Mouse (Mus musculus): ENCODE measurements at regions not wholly inside any gene's neighbourhood (a gene's known extent, or its start where the extent isn't known, plus 50 kb on each side); places are given as distances from the start of the nearest gene placed in this dataset.

GRCm38 (mm10) chr17:78078381-78078780 lies 121.7 kb upstream of the Crim1 start:
- Histone ChIP-seq H3K4me1 (ENCODE audit: control insufficient read depth in 2 of 2, insufficient read depth in 2 of 2, low read length in 2 of 2, poor library complexity in 1 of 2) (no peaks in the 10 kb centered on the region), H3K9me3 (ENCODE audit: control insufficient read depth, insufficient read depth, low read depth, low read length) (no peaks in the 10 kb centered on the region), H3K9ac (ENCODE audit: insufficient read depth, low read depth, low read length, poor library complexity, severe bottlenecking) (no peak overlapping the region), H3K36me3 (ENCODE audit: control insufficient read depth, insufficient read depth, low read length, poor library complexity, severe bottlenecking) (no peaks in the 10 kb centered on the region), H3K4me3 (ENCODE audit: insufficient read depth in 1 of 2, low read depth in 1 of 2, low read length in 2 of 2, poor library complexity in 1 of 2, severe bottlenecking in 1 of 2) (no peak overlapping the region), H3K27ac (ENCODE audit: insufficient read depth, low read depth, low read length, poor library complexity, severe bottlenecking) (no peak overlapping the region)
- no peak for TF ChIP-seq HCFC1 (IDR thresholded peaks at IDR 0.05; ENCODE audit: borderline replicate concordance, insufficient read depth, low read length)
- TF ChIP-seq MAFK (IDR thresholded peaks at IDR 0.05; ENCODE audit: insufficient read depth, low read depth, low read length) = no peak
- no peak for TF ChIP-seq ZC3H11A (IDR thresholded peaks at IDR 0.05; ENCODE audit: borderline replicate concordance, low read depth, low read length)
- TF ChIP-seq CHD2 (IDR thresholded peaks at IDR 0.05; ENCODE audit: low read depth, low read length) = no peak
- TF ChIP-seq ZNF384 (IDR thresholded peaks at IDR 0.05; ENCODE audit: low read depth, low read length) = no peak
- DNase-seq (ENCODE audit: low read depth, low spot score) = no peak
- in situ Hi-C loops (cut with MboI; ENCODE audit: low sequenced_read_pairs in 2 of 2, unreplicated experiment in 2 of 2) = no loop called here

DNA sequence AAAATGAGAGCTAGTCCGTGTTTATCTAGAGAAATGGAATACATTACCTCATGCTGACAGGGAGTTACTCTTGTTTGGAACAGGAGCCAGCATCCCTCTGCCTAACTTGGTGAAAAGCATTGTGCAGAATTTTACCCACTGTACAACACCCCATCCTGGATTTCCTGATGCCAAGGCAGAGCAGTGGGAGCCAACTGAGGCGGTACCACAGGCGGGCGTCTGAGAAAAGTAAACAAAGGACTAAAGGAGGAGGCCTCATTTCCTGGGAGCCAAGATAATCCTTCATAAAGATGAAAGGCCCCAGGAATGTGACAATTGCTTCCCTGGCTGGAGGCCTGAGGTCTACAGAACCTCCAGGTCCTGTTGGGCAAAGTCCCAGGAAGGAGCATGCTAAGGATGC lies 115.6 kb upstream of the Crim1 start:
- no peak for DNase-seq (ENCODE audit: low read depth, low spot score)
- in situ Hi-C loops (cut with MboI; ENCODE audit: low sequenced_read_pairs in 2 of 2, unreplicated experiment in 2 of 2) = no loop called here
- Histone ChIP-seq H3K4me1 (ENCODE audit: control insufficient read depth in 2 of 2, insufficient read depth in 2 of 2, low read length in 2 of 2, poor library complexity in 1 of 2) (no peaks in the 10 kb centered on the region), H3K27ac (ENCODE audit: insufficient read depth, low read depth, low read length, poor library complexity, severe bottlenecking) (no peak overlapping the region), H3K4me3 (ENCODE audit: insufficient read depth in 1 of 2, low read depth in 1 of 2, low read length in 2 of 2, poor library complexity in 1 of 2, severe bottlenecking in 1 of 2) (no peak overlapping the region), H3K9me3 (ENCODE audit: control insufficient read depth, insufficient read depth, low read depth, low read length) (no peaks in the 10 kb centered on the region), H3K9ac (ENCODE audit: insufficient read depth, low read depth, low read length, poor library complexity, severe bottlenecking) (no peak overlapping the region), H3K36me3 (ENCODE audit: control insufficient read depth, insufficient read depth, low read length, poor library complexity, severe bottlenecking) (no peaks in the 10 kb centered on the region)
- no peak for TF ChIP-seq HCFC1 (IDR thresholded peaks at IDR 0.05; ENCODE audit: borderline replicate concordance, insufficient read depth, low read length)
- no peak for TF ChIP-seq CHD2 (IDR thresholded peaks at IDR 0.05; ENCODE audit: low read depth, low read length)
- TF ChIP-seq MAFK (IDR thresholded peaks at IDR 0.05; ENCODE audit: insufficient read depth, low read depth, low read length) = no peak
- no peak for TF ChIP-seq ZNF384 (IDR thresholded peaks at IDR 0.05; ENCODE audit: low read depth, low read length)
- no peak for TF ChIP-seq ZC3H11A (IDR thresholded peaks at IDR 0.05; ENCODE audit: borderline replicate concordance, low read depth, low read length)

DNA sequence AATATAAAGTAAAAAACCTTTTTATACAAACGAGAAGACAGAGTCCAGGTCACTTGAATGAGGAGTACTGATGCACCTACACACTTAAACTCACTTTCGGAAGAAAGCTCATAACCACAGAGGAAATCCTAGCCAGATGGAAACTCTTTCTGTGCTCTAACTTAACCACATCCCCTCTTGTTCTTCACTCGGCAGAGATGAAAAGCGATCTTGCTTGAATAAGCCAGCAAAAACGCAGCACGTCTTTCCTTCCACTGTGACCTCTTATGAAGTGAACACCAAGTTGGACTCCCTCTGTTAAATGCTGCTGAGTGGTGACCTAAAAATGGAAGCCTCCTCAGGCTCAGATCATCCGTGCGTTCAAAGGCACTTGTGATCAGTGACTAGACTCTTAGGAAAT lies 113.1 kb upstream of the Crim1 start:
- Histone ChIP-seq H3K4me3 (ENCODE audit: insufficient read depth in 1 of 2, low read depth in 1 of 2, low read length in 2 of 2, poor library complexity in 1 of 2, severe bottlenecking in 1 of 2) (no peak overlapping the region), H3K9ac (ENCODE audit: insufficient read depth, low read depth, low read length, poor library complexity, severe bottlenecking) (no peak overlapping the region), H3K27ac (ENCODE audit: insufficient read depth, low read depth, low read length, poor library complexity, severe bottlenecking) (no peak overlapping the region), H3K36me3 (ENCODE audit: control insufficient read depth, insufficient read depth, low read length, poor library complexity, severe bottlenecking) (no peaks in the 10 kb centered on the region), H3K9me3 (ENCODE audit: control insufficient read depth, insufficient read depth, low read depth, low read length) (no peaks in the 10 kb centered on the region), H3K4me1 (ENCODE audit: control insufficient read depth in 2 of 2, insufficient read depth in 2 of 2, low read length in 2 of 2, poor library complexity in 1 of 2) (no peaks in the 10 kb centered on the region)
- no peak for TF ChIP-seq CHD2 (IDR thresholded peaks at IDR 0.05; ENCODE audit: low read depth, low read length)
- no peak for TF ChIP-seq HCFC1 (IDR thresholded peaks at IDR 0.05; ENCODE audit: borderline replicate concordance, insufficient read depth, low read length)
- in situ Hi-C loops (cut with MboI; ENCODE audit: low sequenced_read_pairs in 2 of 2, unreplicated experiment in 2 of 2) = no loop called here
- no peak for DNase-seq (ENCODE audit: low read depth, low spot score)

GRCm38 (mm10) chr17:78097699-78098098 lies 102.3 kb upstream of the Crim1 start:
- no peak overlapping the region for H3K27ac ChIP-seq (ENCODE audit: insufficient read depth, low read depth, low read length, poor library complexity, severe bottlenecking)
- no peaks in the 10 kb centered on the region for H3K36me3 ChIP-seq (ENCODE audit: control insufficient read depth, insufficient read depth, low read length, poor library complexity, severe bottlenecking)
- TF ChIP-seq HCFC1 (IDR thresholded peaks at IDR 0.05; ENCODE audit: borderline replicate concordance, insufficient read depth, low read length) (no peak), ZNF384 (IDR thresholded peaks at IDR 0.05; ENCODE audit: low read depth, low read length) (no peak), MAFK (IDR thresholded peaks at IDR 0.05; ENCODE audit: insufficient read depth, low read depth, low read length) (no peak), ZC3H11A (IDR thresholded peaks at IDR 0.05; ENCODE audit: borderline replicate concordance, low read depth, low read length) (no peak), CHD2 (IDR thresholded peaks at IDR 0.05; ENCODE audit: low read depth, low read length) (no peak)
- H3K4me3 ChIP-seq (ENCODE audit: insufficient read depth in 1 of 2, low read depth in 1 of 2, low read length in 2 of 2, poor library complexity in 1 of 2, severe bottlenecking in 1 of 2) = no peak overlapping the region
- H3K9ac ChIP-seq (ENCODE audit: insufficient read depth, low read depth, low read length, poor library complexity, severe bottlenecking) = no peak overlapping the region
- no peaks in the 10 kb centered on the region for H3K4me1 ChIP-seq (ENCODE audit: control insufficient read depth in 2 of 2, insufficient read depth in 2 of 2, low read length in 2 of 2, poor library complexity in 1 of 2)
- no peaks in the 10 kb centered on the region for H3K9me3 ChIP-seq (ENCODE audit: control insufficient read depth, insufficient read depth, low read depth, low read length)
- no peak for DNase-seq (ENCODE audit: low read depth, low spot score)
- in situ Hi-C loops (cut with MboI; ENCODE audit: low sequenced_read_pairs in 2 of 2, unreplicated experiment in 2 of 2) = no loop called here

DNA sequence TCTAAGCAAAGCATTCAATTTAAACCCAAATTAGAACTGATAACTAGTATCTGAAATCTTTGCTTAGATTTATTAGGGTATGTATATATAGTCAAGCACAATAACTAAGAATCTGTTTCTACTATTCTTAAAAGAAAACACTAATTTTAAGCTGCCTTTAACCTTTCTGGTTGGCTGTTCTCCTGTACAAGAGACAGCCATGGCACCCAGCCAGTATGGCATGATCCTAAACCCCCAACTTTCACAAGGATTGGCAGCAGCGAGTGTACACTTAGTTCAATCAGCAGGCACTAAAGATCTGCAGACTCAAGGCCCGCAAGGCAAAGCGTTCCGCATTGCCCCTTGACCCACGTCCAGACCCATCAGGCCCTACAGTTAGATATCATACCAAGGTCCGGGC lies 91.3 kb upstream of the Crim1 start:
- H3K27ac ChIP-seq (ENCODE audit: insufficient read depth, low read depth, low read length, poor library complexity, severe bottlenecking) = no peak overlapping the region
- no peak for TF ChIP-seq ZNF384 (IDR thresholded peaks at IDR 0.05; ENCODE audit: low read depth, low read length)
- TF ChIP-seq MAFK (IDR thresholded peaks at IDR 0.05; ENCODE audit: insufficient read depth, low read depth, low read length) = no peak
- no peak for TF ChIP-seq HCFC1 (IDR thresholded peaks at IDR 0.05; ENCODE audit: borderline replicate concordance, insufficient read depth, low read length)
- no peak for TF ChIP-seq CHD2 (IDR thresholded peaks at IDR 0.05; ENCODE audit: low read depth, low read length)
- TF ChIP-seq ZC3H11A (IDR thresholded peaks at IDR 0.05; ENCODE audit: borderline replicate concordance, low read depth, low read length) = no peak
- H3K4me3 ChIP-seq (ENCODE audit: insufficient read depth in 1 of 2, low read depth in 1 of 2, low read length in 2 of 2, poor library complexity in 1 of 2, severe bottlenecking in 1 of 2) = no peak overlapping the region
- no peak overlapping the region for H3K9ac ChIP-seq (ENCODE audit: insufficient read depth, low read depth, low read length, poor library complexity, severe bottlenecking)
- no peak for DNase-seq (ENCODE audit: low read depth, low spot score)
- H3K4me1 ChIP-seq (ENCODE audit: control insufficient read depth in 2 of 2, insufficient read depth in 2 of 2, low read length in 2 of 2, poor library complexity in 1 of 2) = no peaks in the 10 kb centered on the region
- in situ Hi-C loops (cut with MboI; ENCODE audit: low sequenced_read_pairs in 2 of 2, unreplicated experiment in 2 of 2) = no loop called here
- no peaks in the 10 kb centered on the region for H3K36me3 ChIP-seq (ENCODE audit: control insufficient read depth, insufficient read depth, low read length, poor library complexity, severe bottlenecking)
- no peaks in the 10 kb centered on the region for H3K9me3 ChIP-seq (ENCODE audit: control insufficient read depth, insufficient read depth, low read depth, low read length)

All from ES-E14 (cell line).